Mouse (Mus musculus) heart, postnatal 0 days (tissue): Measurements from ENCODE around the gene Mid1.

Source experiments
- CTCF ChIP-seq: IDR thresholded peaks from 2 replicates; pipeline ENCODE4 v1.5.1; 2016; ENCODE audit warnings: antibody characterized with exemption, control low read depth, low read depth
- EP300 ChIP-seq: IDR thresholded peaks from 2 replicates; pipeline ENCODE4 v1.6.1; 2016; ENCODE audit warnings: antibody characterized with exemption, low read depth

DNA sequence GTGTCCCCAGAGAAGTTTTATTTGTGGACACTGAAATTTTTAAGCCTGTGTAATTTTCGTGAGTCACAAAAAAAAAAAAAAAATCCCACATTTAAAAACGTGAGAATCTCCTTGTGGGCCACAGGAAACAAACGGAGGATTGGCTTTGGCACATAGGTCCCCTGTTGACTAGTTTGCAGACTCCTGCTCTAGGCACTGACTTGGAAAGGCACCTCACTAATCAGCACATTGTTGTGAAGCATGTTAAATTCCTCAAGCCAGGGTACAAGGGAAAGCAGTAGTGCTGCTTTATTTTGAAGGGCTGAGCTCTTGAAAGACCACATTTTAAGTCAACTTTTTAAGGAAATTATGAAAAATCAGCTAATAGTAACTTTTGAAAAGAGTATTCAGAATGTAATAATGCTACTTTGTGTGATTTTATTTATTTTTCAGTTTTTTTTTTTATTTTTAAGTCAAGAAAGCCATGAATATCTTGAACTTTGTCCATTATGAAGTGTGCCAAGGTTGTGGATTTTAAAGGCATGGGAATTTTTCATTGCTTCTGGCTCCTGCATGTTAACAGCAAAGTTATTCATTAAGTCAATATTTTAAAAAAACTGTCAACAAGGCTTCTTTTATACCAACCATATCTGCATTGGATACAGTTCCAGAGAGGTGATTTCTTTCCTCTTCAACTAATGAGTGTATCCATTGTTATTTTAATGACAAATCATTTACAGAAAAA is 214.4 kb downstream of the Mid1 start:
- TF ChIP-seq CTCF (no peak), EP300 (no peak)
